Mouse (Mus musculus): ENCODE measurements at regions not wholly inside any gene's neighbourhood (a gene's known extent, or its start where the extent isn't known, plus 50 kb on each side); places are given as distances from the start of the nearest gene placed in this dataset.
"Not testable (repeated sequence)": the region's sequence is repeated elsewhere in the genome, so short reads cannot be mapped to it uniquely, and the experiment has no call there.

DNA sequence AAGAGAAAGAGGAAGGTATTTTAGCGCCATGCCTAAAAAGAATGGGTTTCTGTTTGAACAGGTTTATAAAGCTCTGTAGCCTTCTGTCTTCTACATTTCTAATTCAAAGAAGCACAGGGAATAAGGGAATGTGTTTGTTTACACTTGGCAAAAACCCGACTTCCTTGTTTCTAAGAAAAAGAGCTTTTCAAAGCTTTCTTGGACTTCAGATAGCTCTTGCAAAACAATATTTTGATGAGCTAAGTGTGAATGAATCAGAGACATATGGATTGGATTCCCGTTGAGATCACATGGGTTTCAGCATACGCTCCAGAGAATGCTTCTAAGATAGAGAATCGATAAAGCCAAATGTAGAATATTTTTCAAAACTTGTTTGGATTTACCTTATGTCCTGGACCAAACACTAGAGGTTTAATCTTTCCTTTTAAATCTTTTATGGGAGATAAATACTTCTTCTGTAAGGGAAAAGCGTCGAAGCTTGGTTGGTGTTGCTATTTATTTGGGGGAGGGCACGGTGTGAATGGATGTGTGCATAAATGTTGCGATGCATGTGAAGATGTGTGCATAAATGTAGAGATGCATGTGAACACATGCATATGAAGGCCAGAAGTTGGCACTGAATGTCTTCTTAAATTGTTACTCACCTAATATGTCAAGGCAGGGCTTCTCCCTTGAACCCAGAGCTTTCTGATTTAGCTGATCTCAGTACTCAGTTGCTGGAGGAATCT, 576.4 kb downstream of the Nyap2 start:
- DNase-seq = no peak

DNA sequence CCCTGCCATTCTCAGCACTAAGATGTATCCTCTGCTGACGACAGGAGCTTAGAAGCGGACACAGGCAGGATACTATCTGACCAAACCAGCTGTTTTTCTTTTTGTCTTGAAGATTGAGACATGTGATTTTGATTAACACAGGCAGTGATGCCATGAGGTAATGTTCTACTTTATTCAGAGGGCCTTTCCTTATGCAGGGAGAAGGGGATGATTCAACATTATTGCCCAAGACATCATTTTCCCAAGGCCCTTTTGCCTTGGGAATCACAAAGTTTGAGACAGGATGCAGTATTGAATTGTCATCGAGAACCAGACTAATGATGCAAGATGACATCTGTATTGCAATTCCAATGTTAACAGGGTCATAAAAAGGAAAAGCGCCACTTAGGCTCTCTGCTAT, 571.7 kb upstream of the Gm9747 start:
- DNase-seq = no peak

DNA sequence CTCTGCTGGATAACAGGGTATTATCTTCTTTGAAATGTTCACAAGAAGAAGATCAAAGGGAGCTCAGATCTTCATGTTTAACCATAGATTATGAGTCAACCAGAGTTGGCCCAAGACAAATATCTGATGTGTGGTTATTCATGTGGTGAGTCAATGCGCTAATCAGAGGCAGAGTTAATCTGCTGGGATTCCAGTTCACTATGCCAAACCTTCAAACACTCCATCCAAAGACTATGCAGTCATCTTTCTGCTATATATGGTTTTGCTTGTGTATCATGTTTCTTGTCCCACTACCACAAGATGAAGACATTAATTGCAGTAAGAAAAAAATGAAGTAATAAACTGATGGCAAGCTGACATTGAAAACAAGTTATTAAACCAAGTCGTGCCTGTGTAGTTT, 561.8 kb upstream of the Gm9747 start:
- no peak for DNase-seq

DNA sequence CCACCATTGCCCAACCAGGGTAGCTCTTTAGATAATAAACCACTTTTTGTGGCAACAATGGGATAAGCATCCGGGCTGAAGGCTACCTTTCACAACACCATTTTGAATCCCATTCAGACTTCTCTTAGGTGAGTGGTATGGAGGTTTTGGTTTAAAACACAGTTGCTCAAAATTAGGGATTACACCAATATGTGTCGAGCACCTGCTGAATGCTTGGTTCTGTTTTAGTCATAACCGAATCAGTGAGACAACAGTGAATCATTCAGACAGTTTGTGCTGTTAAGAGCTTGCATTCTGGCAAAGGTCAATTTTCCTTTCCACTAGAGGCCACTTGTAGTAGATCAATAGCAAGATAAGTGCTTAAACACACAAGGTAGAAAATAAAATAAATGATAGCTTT, 561.2 kb upstream of the Gm9747 start:
- DNase-seq = no peak

DNA sequence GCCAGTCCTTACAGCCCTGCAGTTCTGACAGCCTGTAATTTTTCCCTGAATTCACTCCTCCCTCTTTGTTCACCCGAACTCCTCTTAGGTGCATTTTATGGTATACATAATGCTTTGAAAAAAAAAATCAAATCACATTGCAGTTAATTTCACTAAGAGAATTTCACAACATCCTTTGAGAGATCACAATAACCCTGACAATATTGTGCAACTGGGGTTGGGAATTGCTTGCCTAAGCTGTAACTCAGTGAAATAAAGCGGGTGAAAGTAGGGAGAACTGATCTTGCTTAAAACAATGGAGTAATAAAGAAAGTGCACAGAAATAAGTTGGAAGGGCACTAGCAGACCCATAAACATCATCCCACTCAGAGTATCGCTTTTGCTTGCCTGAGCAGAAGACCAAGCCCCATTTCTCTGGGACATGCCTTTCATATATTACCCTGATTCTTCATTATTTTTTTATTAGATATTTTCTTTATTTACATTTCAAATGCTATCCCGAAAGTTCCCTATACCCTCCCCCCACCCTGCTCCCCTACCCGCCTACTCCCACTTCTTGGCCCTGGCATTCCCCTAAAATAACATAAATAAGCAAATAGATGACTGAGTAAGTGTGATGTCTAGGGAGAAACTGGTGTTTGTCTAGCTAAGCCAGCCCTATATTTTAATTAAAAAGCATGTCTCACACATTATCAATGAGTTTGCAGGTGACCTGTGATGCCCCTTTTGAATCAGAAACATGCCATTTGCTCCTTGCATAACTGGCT, 557.2 kb upstream of the Gm9747 start:
- no peak for DNase-seq

DNA sequence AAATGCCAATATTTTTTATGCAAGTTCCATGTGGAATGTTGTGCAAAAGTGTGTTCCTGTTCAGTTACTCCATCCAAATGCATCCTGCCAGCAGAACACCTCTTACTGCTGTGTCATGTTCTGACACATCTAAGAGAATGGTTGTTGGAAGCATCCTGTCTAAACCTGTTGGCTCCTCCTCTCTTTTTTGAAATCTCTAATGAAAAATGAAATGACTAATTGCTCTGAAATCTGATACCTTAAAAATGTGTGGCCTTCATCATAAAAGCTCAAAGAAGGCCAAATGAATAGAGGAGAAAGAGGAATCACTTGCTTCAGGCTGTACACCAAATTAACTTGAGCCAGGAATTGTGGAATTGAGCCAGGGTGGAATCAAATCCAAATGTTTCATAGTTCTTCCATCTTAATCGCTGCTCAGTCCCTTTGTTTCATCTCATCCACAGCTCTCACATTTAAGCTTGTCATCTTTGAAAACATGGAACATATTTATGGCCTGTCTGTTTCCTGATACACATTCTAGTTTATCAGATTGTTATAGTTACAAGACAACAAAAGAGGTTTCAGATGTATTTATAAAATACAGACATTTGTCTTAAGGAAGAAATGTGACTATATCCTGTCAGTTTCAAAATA, 555.0 kb upstream of the Gm9747 start:
- peak; percentile 23 to 36 for DNase-seq

DNA sequence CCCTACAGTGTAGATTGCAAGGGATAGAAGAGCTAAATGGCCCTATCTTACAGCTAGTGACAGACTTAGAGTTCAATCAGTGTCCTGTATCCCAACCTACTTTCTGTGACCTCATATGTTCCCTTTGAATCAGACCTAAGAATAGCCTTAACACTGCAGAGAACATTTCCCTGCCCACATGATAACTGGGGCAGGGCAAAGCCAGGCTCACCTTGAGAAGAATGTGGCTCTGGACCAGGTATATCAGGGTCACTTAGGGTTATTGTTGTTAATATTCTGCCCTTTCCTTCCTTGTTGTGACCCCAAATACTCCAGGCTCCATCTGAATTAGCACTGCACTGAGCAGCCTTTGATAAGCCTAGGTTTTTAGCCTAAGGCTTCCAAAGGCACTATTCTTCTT, 536.8 kb upstream of the Gm9747 start:
- DNase-seq = no peak

DNA sequence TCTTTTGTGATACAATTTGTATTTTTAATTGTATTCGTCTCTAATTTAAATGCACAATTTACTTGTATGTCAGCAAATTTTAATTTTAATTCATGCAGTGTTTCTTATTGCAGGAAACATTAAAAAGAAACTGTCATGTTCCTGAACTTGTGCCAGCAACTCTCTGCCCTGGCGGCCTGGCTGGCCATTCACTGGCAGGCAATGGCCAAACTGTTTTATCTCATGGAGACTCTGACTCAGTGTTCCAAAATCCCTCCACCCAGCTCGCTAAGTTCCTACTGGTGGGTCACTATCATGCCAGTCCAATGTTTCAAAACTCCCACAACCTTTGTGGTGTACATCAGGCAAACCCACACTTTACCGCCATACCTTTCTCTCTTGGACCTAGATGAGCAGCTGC, 523.7 kb upstream of the Gm9747 start:
- DNase-seq = peak; percentile 36 to 51

DNA sequence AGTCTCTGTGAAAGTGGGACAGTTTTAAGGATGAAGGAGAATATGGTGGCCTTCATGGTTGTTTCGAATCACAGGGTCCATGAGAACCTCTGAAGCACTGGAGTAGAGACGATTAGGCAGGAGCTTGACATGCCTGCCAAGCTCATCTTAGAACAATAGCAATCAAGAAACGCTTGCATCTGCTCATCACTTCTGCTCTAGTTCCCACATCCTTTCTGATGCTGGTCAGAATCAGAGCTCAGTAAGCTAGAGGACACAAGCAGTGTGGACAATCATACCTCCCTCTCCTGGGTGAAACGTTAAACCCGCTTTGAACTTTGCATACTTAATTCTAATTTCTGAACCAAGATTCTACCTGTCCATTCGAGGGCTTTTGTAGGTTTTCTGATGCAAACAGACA, 515.8 kb upstream of the Gm9747 start:
- DNase-seq = no peak

DNA sequence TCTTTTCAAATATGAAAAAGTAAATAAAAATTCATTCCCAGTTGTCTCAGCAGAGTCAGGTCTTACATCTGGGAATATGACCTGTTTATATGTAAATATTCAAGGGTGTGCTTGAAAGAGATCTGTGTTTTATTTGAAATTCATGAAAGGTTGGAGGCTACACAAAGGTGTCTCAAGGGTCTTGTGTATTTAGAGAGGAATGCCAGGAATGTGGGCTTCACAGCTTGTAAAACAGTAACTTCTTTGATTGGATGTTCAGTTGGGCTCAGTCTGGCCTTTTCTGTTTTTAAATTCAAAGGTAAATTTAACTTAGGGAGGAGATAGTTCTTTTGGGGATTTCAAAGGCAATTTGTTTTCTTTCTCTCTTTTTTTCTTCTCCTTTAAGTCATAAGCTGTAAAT, 514.7 kb upstream of the Gm9747 start:
- no peak for DNase-seq

DNA sequence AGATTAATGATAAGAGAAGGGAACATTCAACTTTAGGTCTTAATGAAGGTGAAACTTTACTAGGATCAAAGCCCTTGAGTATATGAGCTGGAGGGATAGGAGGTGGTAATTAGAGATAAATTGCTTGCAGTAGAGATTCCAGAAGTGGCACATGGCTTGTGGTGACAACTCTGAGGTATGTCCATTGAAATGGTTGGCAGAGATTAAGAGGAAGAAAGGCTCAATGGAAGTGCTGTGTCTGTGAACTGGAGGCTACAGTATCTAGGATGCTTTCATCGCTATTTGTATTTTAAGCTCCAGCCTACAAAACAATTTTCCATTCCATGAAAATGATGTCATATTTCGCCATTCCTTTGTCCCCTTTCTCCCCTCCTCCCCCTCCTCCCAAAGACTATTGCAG, 508.1 kb upstream of the Gm9747 start:
- DNase-seq = no peak

DNA sequence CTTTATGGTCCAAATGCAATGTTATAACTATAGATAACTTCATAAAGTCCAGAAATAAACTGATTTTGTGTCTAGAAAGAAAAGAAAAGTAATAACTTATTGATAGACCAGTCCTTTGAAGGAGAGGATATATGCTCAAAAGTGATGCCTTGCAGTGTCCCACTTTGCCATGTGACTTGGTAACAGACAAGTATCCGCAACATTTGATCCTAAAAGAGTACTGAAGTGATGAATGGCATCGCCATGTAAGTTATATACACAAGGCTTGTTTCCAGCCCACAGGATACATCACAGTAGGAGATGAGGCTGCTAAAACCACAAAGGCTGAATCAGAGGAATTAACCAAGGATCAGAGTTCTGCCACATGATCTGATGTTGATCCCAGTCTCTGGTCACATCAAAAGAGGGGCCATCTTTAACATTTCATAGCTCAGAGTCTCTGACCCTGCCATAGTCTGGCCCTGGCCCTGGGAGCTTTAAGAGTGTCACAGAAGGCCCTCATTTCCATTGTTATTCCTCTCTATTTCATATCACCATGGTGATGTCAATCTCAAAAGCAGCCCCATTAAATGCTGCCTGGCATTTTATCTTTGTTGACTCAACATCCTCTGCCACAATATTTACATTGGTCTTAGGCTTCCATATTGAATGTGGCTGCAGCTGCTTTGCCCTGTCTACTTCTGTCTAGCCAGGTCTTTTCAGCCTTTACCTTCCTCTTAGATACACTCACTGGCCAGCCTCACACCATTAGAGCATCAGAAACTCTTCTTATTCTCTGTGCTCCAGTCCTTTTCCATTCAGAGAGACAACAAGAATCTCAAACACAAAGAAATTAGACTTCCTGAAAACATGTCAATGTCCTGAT, 506.4 kb upstream of the Gm9747 start:
- DNase-seq = no peak

DNA sequence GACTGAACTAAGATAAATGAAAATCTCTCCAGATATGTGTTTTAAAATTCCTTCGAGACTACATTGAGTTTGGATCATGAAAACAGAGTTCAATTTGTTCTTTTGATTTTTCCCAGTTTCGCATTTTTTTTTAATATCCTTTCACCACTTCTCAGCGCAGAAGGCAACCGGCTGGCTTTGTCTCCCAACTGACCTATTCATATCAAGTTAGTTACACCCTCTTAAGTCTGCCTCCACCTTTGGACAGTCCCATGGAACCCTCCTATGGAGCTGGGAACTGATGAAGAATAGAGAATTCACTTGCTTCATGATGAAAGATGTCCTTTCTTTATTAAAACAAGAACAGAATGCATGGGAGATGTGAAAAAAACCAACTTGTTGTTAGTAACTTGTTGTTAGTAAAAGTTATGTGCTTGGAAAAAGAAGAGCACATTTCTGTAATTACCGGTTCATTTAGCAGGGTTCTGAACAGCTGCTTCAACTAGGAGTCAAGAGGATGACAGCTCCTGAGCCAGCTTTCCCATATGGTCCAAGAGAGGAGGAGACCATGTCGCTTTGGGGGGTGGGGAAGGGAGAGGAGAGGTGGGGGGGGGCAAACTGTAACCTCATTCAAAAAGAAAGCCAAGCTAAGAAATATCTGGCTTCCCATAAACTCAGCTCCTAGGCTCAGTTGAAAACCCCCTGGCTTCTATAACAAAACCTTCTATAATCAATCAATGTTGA, 495.6 kb upstream of the Gm9747 start:
- DNase-seq = peak; percentile 3 to 7

DNA sequence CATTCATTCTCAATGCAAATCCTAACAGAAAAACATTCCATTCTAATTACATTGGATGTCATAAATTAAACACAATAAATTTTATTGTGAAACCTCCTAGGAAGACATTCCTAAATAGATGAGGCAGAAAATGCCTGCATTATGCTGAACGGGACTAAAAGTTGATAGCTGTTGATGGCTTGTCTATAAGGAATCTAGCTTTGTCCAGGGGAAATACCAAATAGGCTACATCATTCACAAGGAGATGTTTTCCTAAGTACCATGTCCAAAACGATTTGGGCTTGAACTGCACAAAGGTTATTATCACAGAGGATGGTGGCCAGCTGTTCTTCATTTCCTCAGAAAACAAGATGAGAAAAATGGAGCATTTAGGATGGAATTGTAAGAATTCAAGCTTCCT, 494.5 kb upstream of the Gm9747 start:
- no peak for DNase-seq

DNA sequence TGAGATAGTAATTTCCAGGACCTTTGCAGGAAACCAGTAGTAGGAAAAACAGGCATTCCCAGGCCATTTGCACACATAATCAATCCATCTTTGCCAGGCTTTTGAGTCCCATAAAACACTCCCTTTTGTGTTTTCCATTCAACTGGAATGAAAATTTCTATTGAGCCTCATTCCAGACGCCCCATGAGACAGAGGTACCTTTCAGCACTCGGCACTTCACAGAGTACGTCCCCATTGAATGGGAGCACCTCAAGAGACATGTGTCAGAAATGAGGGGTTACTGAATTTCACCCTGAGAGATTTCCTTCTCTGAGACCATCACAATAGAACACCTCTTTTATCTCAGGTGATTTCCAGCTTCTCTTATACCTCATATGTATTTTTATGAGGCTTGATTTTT, 493.5 kb upstream of the Gm9747 start:
- DNase-seq = no peak

DNA sequence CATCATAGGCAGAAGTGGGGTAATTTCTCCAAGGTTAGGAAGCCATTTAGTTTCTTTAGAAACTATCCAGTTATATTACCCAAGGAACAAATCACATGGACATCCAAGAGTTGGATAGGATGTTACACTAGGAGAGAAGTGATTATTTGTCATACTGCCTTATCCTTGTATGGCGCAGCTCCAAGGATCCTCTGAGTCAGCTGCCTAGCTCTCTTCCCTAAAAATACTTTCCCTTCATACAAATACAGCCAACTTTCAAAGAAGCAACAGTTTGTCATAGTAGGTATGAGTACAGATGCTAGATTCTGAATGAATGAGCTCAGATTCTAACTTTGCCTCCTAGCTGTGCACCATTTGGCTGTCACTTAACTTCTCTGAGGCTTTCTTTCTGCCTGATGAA, 492.9 kb upstream of the Gm9747 start:
- DNase-seq = no peak

DNA sequence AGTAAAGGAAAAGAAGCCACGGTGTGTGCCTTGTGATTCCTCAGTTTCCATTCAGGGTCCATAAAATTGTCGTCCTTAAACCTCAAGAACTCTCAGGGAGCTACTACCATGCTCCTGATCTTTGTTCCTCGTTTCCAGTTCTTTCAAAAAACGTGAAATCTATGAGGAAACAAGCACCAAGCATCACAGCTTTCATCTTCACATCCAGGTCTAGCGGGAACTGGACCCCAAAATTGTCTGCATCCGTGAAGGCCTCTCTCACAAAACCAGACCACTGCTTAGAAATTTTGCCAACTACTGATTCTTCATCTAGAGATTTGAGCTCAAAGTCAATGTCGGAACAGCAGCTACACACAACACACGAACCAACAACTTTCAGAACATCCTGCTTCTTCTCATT, 491.0 kb upstream of the Gm9747 start:
- DNase-seq = not testable (repeated sequence)

DNA sequence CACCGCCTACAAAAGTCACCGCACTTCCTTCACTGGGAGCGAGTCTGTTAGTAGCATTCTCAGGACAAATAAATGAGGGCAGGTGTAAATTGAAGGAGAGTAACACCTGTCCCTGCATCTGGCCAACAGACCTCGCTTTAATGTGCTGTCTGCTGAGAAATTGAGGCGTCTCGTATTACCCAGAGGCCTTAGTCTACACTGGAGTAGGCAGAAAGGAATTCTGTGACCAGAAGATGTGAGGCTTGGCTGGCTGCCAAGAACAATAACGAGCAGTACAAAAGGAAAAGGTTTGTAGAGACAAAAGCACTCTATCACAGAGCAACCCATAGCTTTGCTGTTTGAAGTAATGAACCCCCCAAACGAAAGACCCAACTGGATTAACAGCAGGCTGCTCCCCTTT, 488.4 kb upstream of the Gm9747 start:
- peak; percentile 45 to 59 for DNase-seq

DNA sequence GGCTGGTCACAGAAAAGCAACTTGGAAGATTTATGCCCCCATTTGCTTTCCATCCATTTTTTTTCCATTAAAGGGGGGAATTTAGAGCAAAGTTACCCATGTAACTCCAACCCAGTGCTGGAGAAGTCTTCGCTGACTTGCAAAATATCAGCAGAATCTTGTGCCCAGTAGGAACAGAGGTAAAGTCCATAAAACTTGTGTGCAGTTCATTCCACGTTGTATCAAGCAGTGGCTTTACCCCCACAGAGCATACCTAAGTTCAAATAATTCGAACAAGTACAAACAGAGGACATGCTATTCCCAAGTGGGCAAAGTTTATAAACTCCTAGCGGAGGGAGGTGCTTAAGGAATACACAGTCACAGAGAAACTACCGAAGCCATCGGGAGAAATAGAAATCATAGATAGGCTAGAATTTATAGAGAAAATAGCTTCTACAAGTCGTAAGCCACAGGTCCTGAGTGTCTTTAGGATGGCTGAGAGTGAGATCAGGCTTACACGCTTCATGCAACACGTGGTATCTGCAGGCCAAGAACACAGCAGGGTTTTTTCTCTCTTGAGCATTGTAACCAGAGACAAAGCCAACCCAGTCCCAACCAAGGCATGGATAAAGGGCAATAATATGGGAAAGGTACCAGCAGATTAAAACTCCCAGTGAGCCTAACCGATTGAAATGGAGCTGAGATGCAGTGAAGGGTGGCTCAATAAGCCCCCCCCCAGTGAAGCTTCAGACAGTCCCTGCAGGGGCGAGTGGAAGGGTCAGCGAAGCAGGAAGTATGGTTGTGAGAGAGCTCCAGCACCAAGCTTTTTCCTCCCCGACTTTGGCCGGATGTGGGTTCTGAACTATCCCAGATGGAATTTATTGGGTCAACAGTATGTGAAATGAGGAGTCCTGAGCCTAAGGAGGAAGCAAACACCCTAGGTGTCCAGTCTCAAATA, 487.6 kb upstream of the Gm9747 start:
- DNase-seq = peak in 1 of 2 experiments; percentile 11

DNA sequence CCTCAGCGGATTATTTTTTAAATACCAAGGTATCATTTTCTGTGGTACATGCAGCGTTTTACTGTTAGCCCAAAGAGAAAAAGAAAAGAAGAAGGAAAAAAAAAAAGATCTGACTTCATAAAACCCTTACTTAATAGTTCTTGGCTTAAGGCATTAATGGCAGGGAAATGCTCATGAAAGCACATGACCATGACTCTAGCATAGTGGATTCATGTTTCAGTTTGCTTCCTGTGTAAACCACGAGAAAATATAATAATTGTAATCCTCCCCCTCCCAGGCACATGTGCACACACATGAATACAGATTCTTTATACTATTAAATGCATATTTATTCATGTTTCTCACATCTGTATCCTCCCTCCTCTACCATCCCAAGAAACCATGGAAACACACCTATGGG, 486.9 kb upstream of the Gm9747 start:
- no peak for DNase-seq

DNA sequence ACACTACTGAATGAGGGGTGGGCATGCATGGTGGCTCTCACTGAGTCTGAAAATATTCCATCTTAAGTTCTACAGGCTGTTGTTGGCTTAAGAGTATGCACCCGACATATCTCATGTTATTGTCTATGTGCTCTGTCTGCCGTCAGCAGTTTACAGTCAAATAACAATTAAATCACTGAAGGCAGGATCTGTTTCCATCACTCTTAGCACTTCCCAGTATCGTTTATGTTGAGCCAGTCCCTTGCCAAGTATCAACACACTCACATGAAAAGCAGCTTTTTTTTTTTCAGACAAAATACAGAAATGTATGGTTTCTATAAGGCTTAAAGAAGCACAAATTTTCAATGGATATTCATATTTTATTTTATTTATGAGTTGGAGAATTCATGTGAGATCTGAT, 485.9 kb upstream of the Gm9747 start:
- no peak for DNase-seq
